Mouse (Mus musculus): ENCODE results near the gene Nod2.

DNA sequence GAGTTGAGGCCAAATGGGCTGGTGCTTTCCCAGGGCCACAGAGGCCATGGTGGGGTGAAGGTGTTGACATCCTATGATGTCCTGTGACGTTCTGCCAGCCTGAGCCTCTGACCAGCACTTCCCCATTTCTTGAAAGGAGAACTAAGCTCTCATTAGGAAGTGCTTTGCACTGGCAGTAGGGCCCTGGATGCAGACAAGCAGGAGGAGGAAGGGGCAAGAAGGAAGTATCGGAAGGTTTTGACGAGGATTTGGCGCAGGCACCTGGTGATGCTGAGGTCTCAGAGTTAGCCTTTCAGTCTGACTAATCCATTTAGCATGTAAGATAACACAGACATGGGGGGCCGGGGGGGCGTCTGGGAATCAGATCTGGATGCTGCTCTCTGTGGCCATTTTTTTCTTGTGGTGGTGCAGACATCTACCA, 15.3 kb downstream of the Nod2 start:
- TF ChIP-seq CTCF (IDR thresholded peaks at IDR 0.05; ENCODE audit: borderline replicate concordance, insufficient read depth, low read length) (no peak), POLR2A (IDR thresholded peaks at IDR 0.05; ENCODE audit: low read depth, low read length) (no peak)
